Mouse (Mus musculus) limb, embryonic 14.5 days (tissue): ENCODE data around the gene Mogat2. TPM values are rescaled to one million over a fixed set of nuclear protein-coding genes. Genes with fewer than 3 reads are reported as not detected.

Experiments
- ATAC-seq: fragments of 200-750 bp; cut with Nextera tagmentation; 2 replicates; pipeline ENCODE4 v1.8.0; 2017; ENCODE audit warnings: low read depth, moderate number of reproducible peaks, moderate TSS enrichment; ENCODE audit not compliant: low FRiP score
- DNase-seq: peaks from one replicate; pipeline ENCODE4 v3.0.0-alpha.2; 2015; ENCODE audit warnings: low spot score
- H3K27ac ChIP-seq: fragments of 300-500 bp; sonication (generic); replicated peaks from 2 replicates; pipeline ENCODE4 v1.5.1; 2014; ENCODE audit warnings: low read depth, mild to moderate bottlenecking, low read length, moderate library complexity, mixed read lengths
- H3K27me3 ChIP-seq: fragments of 300-500 bp; sonication (generic); 2 replicates; pipeline ENCODE4 v1.6.1; 2014; ENCODE audit warnings: low read length, mixed read lengths; ENCODE audit not compliant: control insufficient read depth, insufficient read depth
- H3K36me3 ChIP-seq: fragments of 300-500 bp; sonication (generic); 2 replicates; pipeline ENCODE4 v1.6.1; 2014; ENCODE audit warnings: mild to moderate bottlenecking, low read length, moderate library complexity, mixed read lengths; ENCODE audit not compliant: control insufficient read depth, insufficient read depth
- H3K4me1 ChIP-seq: fragments of 300-500 bp; sonication (generic); 2 replicates; pipeline ENCODE4 v1.6.1; 2014; ENCODE audit warnings: antibody characterized with exemption, low read length, mixed read lengths; ENCODE audit not compliant: control insufficient read depth, insufficient read depth
- H3K4me2 ChIP-seq: fragments of 300-500 bp; sonication (generic); replicated peaks from 2 replicates; pipeline ENCODE4 v1.6.1; 2014; ENCODE audit warnings: low read depth, mild to moderate bottlenecking, low read length, moderate library complexity; ENCODE audit not compliant: severe bottlenecking
- H3K4me3 ChIP-seq: fragments of 300-500 bp; sonication (generic); replicated peaks from 2 replicates; pipeline ENCODE4 v1.5.1; 2014; ENCODE audit warnings: low read length
- H3K9ac ChIP-seq: fragments of 300-500 bp; sonication (generic); 2 replicates; pipeline ENCODE4 v1.6.1; 2014; ENCODE audit warnings: mild to moderate bottlenecking, low read depth, low read length, moderate library complexity; ENCODE audit not compliant: severe bottlenecking
- H3K9me3 ChIP-seq: fragments of 300-500 bp; sonication (generic); 2 replicates; pipeline ENCODE4 v1.6.1; 2016; ENCODE audit warnings: low read length; ENCODE audit not compliant: control insufficient read depth
- POLR2A ChIP-seq: fragments of 200-500 bp; IDR thresholded peaks from 2 replicates; pipeline ENCODE4 v1.8.0; 2012; ENCODE audit warnings: inconsistent platforms, mild to moderate bottlenecking, moderate library complexity, borderline replicate concordance; ENCODE audit not compliant: insufficient read depth, insufficient read length; ENCODE audit errors: extremely low read depth
- WGBS: fragments of 180-500 bp; shearing (Covaris S2); extraction: QIAGEN DNeasy Blood & Tissue Kit; methylation state at CpG from one replicate; pipeline ENCODE4 v1.1.7; 2014; 5-methylcytosine and 5-hydroxymethylcytosine counted together
- polyA plus RNA-seq, 2 experiments: library from polyadenylated mRNA; depleted of rRNA in 1 of 2; stranded (reverse) in 1 of 2; unstranded in 1 of 2; fragments of >200 nt; fragmentation: Nextera tagmentation in 1 of 2; extraction: Ambion mirVana in 1 of 2; gene quantifications; 2 replicates each; pipeline versions ENCODE4 v1.2.1 to v1.2.3; 2012 to 2014

Mogat2 gene
- polyA plus RNA-seq, 2 experiments: 2.2 to 4.5 TPM

DNA sequence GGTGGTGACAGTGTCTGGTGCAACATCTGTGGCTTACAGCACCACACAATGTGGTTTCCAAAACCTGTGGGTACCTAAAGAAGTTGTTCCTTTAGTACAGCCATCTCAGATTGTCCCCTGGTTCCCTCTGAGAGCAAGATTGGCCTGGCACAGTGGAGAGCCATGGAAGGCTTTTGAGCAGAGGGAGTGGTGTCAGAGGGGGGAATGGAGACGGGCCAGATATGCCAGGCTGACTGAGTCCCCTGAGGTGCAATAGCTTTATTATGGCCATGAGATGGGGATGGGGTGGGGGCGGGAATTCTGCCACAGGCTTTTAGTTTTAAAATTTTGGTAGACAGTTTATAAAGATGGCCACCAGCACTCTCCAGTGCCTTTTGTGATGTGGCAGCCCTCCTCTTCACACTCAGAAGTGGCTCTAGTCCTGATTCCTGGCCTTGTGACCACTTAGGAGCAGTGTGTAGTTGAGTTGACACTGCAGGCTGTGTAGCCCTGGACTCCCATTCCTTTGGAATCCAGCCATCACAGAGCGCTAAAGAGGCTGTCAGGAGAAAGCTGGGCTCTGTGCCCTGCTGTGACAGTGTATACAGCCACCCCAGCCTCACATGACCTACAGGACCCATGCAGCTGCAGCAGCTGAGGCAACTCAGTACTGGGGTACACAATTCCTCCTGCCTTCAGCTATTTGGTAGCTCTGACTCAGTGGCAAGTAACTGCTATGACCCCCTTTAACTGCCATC, 20.9 kb downstream of the Mogat2 start:
- H3K4me1 ChIP-seq: no peaks in the 10 kb centered on the region
- no peak for TF ChIP-seq POLR2A
- no peaks in the 10 kb centered on the region for H3K36me3 ChIP-seq
- no peak overlapping the region for H3K27ac ChIP-seq
- no peaks in the 10 kb centered on the region for H3K9me3 ChIP-seq
- H3K4me2 ChIP-seq: no peak overlapping the region
- no peak overlapping the region for H3K9ac ChIP-seq
- no peaks in the 10 kb centered on the region for H3K27me3 ChIP-seq
- DNase-seq (peak; percentile 15), ATAC-seq (no peak)
- H3K4me3 ChIP-seq: no peak overlapping the region
- WGBS: 66% methylated on average over 3 of the region's 3 CpGs

DNA sequence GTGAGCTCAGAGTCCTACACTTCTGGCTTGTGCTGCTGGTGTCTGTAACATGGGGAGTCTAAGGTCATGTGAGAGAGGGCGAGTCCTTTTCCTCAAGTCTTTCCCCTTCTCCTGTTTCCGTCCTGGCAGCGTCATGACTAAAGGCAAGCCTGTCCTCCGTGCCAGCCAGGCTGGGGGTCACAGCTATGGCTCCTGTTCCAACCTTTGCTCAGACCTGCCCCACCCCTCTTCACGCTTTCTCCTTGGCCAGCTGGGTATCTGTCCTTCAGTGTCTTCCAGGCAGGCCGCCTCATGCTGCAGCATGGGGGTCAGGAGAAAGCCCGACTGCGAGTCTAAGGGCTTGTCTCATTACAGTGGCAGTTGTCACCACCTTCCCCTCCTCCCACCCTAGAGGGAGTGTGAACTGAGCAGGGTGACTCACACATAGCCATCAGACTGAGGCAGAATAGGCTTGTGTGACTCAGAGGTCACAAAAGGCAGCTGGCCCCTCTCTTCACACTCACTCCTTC, 23.0 kb downstream of the Mogat2 start:
- Histone ChIP-seq H3K9me3 (no peaks in the 10 kb centered on the region), H3K36me3 (no peaks in the 10 kb centered on the region), H3K27ac (no peak overlapping the region), H3K4me3 (no peak overlapping the region), H3K4me2 (no peak overlapping the region), H3K4me1 (no peaks in the 10 kb centered on the region), H3K9ac (no peak overlapping the region), H3K27me3 (no peaks in the 10 kb centered on the region)
- DNase-seq (no peak), ATAC-seq (no peak)
- 45% methylated on average over 8 of the region's 8 CpGs for WGBS
- no peak for TF ChIP-seq POLR2A

DNA sequence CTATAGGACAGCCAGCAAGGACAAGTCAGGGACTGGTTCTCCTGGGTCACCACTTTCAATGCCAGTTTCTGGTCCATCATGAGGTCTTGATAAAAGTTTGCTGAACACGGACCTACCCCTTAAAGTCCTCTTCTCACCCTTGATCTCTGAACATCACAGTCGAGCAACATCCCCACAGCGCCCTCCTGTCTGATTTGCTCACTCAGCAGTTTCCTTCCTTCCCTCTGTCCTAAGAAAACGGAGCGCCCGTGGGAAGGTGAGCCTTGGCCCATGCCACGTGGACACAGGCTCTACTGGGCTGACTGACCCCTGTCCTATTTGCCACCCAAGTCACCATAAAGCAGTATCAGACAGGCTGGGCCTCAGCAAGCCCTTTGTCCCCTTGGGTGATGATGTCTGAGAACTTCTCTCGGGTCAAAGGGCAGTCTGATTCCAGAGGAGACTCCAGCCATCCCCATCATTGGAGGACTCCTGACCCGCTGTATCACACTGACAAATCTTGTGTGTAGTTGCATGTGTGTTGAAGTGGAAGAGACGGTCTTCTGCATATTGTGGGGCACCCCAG, 23.7 kb downstream of the Mogat2 start:
- H3K4me1 ChIP-seq: no peaks in the 10 kb centered on the region
- DNase-seq (no peak), ATAC-seq (no peak)
- no peaks in the 10 kb centered on the region for H3K9me3 ChIP-seq
- H3K27me3 ChIP-seq: no peaks in the 10 kb centered on the region
- no peak overlapping the region for H3K4me3 ChIP-seq
- WGBS: 75% methylated on average over 10 of the region's 10 CpGs
- no peak overlapping the region for H3K9ac ChIP-seq
- H3K27ac ChIP-seq: no peak overlapping the region
- H3K36me3 ChIP-seq: no peaks in the 10 kb centered on the region
- TF ChIP-seq POLR2A: no peak
- no peak overlapping the region for H3K4me2 ChIP-seq

GRCm38 (mm10) chr7:99213686-99214085, 24.7 kb downstream of the Mogat2 start:
- Histone ChIP-seq H3K9me3 (no peaks in the 10 kb centered on the region), H3K27ac (no peak overlapping the region), H3K4me2 (no peak overlapping the region), H3K9ac (no peak overlapping the region), H3K27me3 (no peaks in the 10 kb centered on the region), H3K4me1 (no peaks in the 10 kb centered on the region), H3K36me3 (no peaks in the 10 kb centered on the region), H3K4me3 (no peak overlapping the region)
- TF ChIP-seq POLR2A: no peak
- DNase-seq: no peak
- ATAC-seq: no peak
- 77% methylated on average over 2 of the region's 2 CpGs for WGBS

GRCm38 (mm10) chr7:99213056-99213455, 25.4 kb downstream of the Mogat2 start:
- no peak for TF ChIP-seq POLR2A
- 89% methylated on average over 1 of the region's 1 CpGs for WGBS
- H3K9ac ChIP-seq: no peak overlapping the region

More at GRCm38 (mm10) chr7:99213056-99213455, 25.4 kb downstream of the Mogat2 start:
- DNase-seq (no peak), ATAC-seq (no peak)
- no peak overlapping the region for H3K4me2 ChIP-seq
- no peaks in the 10 kb centered on the region for H3K27me3 ChIP-seq
- H3K9me3 ChIP-seq: no peaks in the 10 kb centered on the region
- H3K36me3 ChIP-seq: no peaks in the 10 kb centered on the region
- no peak overlapping the region for H3K4me3 ChIP-seq
- no peaks in the 10 kb centered on the region for H3K4me1 ChIP-seq
- H3K27ac ChIP-seq: no peak overlapping the region
